Mouse (Mus musculus) heart, postnatal 4 days (tissue): ENCODE measurements around the gene Fanca. TPM values are rescaled to one million over a fixed set of nuclear protein-coding genes. Genes with fewer than 3 reads are reported as not detected.
"Not testable (repeated sequence)": the region's sequence is repeated elsewhere in the genome, so short reads cannot be mapped to it uniquely, and the experiment has no call there.

ENCODE experiments used
- DNase-seq: peaks from one replicate; pipeline ENCODE4 v3.0.0; 2021
- total RNA-seq, 2 experiments: library from RNA; stranded (reverse); gene quantifications; 2 replicates each; pipeline ENCODE4 v1.2.3; 2021

Fanca gene
- total RNA-seq, 2 experiments from 2014 or later, result 16.7 to 22.9 TPM

- no peak for DNase-seq
Measured at GRCm38 (mm10) chr8:123267926-123268656, 50.3 kb downstream of the Fanca start.

- DNase-seq, result not testable (repeated sequence)
Measured at GRCm38 (mm10) chr8:123257593-123257992, 60.8 kb downstream of the Fanca start.

- no peak for DNase-seq
Measured at GRCm38 (mm10) chr8:123257114-123257513, 61.3 kb downstream of the Fanca start.

GRCm38 (mm10) chr8:123255170-123255569 is 63.2 kb downstream of the Fanca start:
- DNase-seq, result no peak

- peak; percentile 92 for DNase-seq
Measured at GRCm38 (mm10) chr8:123254099-123254885, 64.1 kb downstream of the Fanca start, which contains the start of the genes Zfp276 and Vps9d1. Gene Zfp276 (plus strand): TSS chr8:123254195. Gene Vps9d1 (minus strand): TSS chr8:123254348.

GRCm38 (mm10) chr8:123253451-123254098 is 64.8 kb downstream of the Fanca start:
- DNase-seq, result no peak

- no peak for DNase-seq
Measured at GRCm38 (mm10) chr8:123252925-123253324, 65.5 kb downstream of the Fanca start.

GRCm38 (mm10) chr8:123250940-123251339 is 67.4 kb downstream of the Fanca start:
- DNase-seq, result no peak

- DNase-seq, result no peak
Measured at GRCm38 (mm10) chr8:123248596-123248995, 69.8 kb downstream of the Fanca start.

GRCm38 (mm10) chr8:123247748-123248147 is 70.6 kb downstream of the Fanca start:
- no peak for DNase-seq

- DNase-seq, result no peak
Measured at GRCm38 (mm10) chr8:123245543-123245942, 72.8 kb downstream of the Fanca start.

GRCm38 (mm10) chr8:123244382-123244781 is 74.0 kb downstream of the Fanca start:
- no peak for DNase-seq

- no peak for DNase-seq
Measured at GRCm38 (mm10) chr8:123243053-123243452, 75.3 kb downstream of the Fanca start.

- DNase-seq, result no peak
Measured at GRCm38 (mm10) chr8:123242107-123242923, 76.1 kb downstream of the Fanca start.

- DNase-seq, result no peak
Measured at GRCm38 (mm10) chr8:123239398-123239797, 79.0 kb downstream of the Fanca start.

GRCm38 (mm10) chr8:123235520-123236497 is 82.6 kb downstream of the Fanca start, which contains the start of gene Spata2l:
Gene Spata2l (minus strand): TSS chr8:123236233.
- DNase-seq, result peak; percentile 85

GRCm38 (mm10) chr8:123234918-123235519 is 83.4 kb downstream of the Fanca start:
- no peak for DNase-seq

GRCm38 (mm10) chr8:123233760-123234159 is 84.6 kb downstream of the Fanca start:
- no peak for DNase-seq

GRCm38 (mm10) chr8:123233300-123233699 is 85.1 kb downstream of the Fanca start:
- no peak for DNase-seq

GRCm38 (mm10) chr8:123232553-123232952 is 85.8 kb downstream of the Fanca start:
- no peak for DNase-seq
